ENCODE assay signal across 28 mouse cellular contexts in the genomic region with DNA sequence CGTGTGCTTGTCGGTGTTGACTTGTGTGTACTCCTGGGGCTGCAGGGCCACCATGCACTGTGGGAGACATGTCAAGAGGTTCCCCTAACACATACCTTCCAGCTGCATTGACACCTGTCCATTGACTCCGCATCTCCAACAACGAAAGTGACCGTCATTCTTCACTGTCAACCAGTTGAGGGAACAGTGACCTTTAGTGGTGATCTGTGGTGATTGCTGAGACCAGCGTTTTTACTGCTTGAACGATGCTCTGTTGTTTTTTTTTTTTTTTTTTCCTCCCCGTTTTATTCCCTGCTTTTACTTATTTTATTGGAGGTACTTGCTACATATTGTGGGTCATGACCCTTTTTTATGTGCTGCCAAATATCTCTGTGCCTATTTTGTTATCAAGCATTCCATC. TPM values are rescaled to one million over a fixed set of nuclear protein-coding genes. Genes with fewer than 3 reads are reported as not detected.
A peak's percentile ranks its signal among the peaks of the same experiment; 100 is the strongest.
DNase-seq lines count a peak whose midpoint lies in the region; ATAC-seq and TF ChIP-seq lines count a peak whose summit lies in the region.
"Had no signal": no experiment of that assay in that cellular context is flagged by ENCODE, and none has a peak within 500 bp of the region (broad histone marks: within the 10 kb centered on the region; RNA-seq: fewer than 3 reads in every experiment).

No protein-coding gene starts in this region.

- intact Hi-C loops in gastrocnemius, postnatal 36 days (cut with DNase I) = no loop called here

- ATAC-seq in hindbrain, postnatal 0 days = no peak
- no peak for ATAC-seq in hindbrain, embryonic 11.5 days (ENCODE audit: low FRiP score)
- no peak for ATAC-seq in midbrain, postnatal 0 days (ENCODE audit: low FRiP score)
- no peak for ATAC-seq in midbrain, embryonic 13.5 days
- ATAC-seq: activated CD4-positive, CD25-positive, alpha-beta regulatory T cell, adult 4 months; CD4-positive, CD25-positive, alpha-beta regulatory T cell, adult 4 months; forebrain, embryonic 13.5 days; forebrain, embryonic 15.5 days; Patski had no signal

- H3K9me3 ChIP-seq in hindbrain, postnatal 0 days (ENCODE audit: low read length) = no peaks in the 10 kb centered on the region
- H3K9me3 ChIP-seq in hindbrain, embryonic 11.5 days (ENCODE audit: control insufficient read depth, low read length) = no peaks in the 10 kb centered on the region
- no peaks in the 10 kb centered on the region for H3K9me3 ChIP-seq in midbrain, postnatal 0 days (ENCODE audit: low read length)
- H3K9me3 ChIP-seq in midbrain, embryonic 13.5 days = no peaks in the 10 kb centered on the region
- H3K9me3 ChIP-seq: embryonic facial prominence, embryonic 10.5 days; embryonic facial prominence, embryonic 12.5 days; forebrain, embryonic 13.5 days; forebrain, embryonic 15.5 days had no signal

- no peaks in the 10 kb centered on the region for H3K4me1 ChIP-seq in hindbrain, postnatal 0 days (ENCODE audit: insufficient read depth, low read length)
- H3K4me1 ChIP-seq in hindbrain, embryonic 11.5 days (replicated peaks; ENCODE audit: control insufficient read depth, insufficient read depth, low read length) = no peaks in the 10 kb centered on the region
- no peaks in the 10 kb centered on the region for H3K4me1 ChIP-seq in midbrain, postnatal 0 days (ENCODE audit: insufficient read depth, low read length)
- H3K4me1 ChIP-seq in midbrain, embryonic 13.5 days (replicated peaks) = no peaks in the 10 kb centered on the region
- H3K4me1 ChIP-seq: embryonic facial prominence, embryonic 10.5 days; embryonic facial prominence, embryonic 12.5 days; forebrain, embryonic 13.5 days; forebrain, embryonic 15.5 days had no signal

- peak; percentile 18; the same call in 1 of the 2 replicates for TF ChIP-seq CTCF in hindbrain, postnatal 0 days (IDR thresholded peaks at IDR 0.05; ENCODE audit: low read depth)
- TF ChIP-seq CTCF in midbrain, postnatal 0 days (IDR thresholded peaks at IDR 0.05) = peak; percentile 28

- no peaks in the 10 kb centered on the region for H3K36me3 ChIP-seq in hindbrain, postnatal 0 days (ENCODE audit: insufficient read depth, low read length)
- H3K36me3 ChIP-seq in hindbrain, embryonic 11.5 days (ENCODE audit: control insufficient read depth, insufficient read depth, low read length) = no peaks in the 10 kb centered on the region
- no peaks in the 10 kb centered on the region for H3K36me3 ChIP-seq in midbrain, postnatal 0 days (ENCODE audit: insufficient read depth, low read length)
- H3K36me3 ChIP-seq in midbrain, embryonic 13.5 days = no peaks in the 10 kb centered on the region
- no peaks in the 10 kb centered on the region for H3K36me3 ChIP-seq in splenic B cell, adult 2 months (ENCODE audit: control insufficient read depth, insufficient read depth, low read length, poor library complexity, severe bottlenecking)
- H3K36me3 ChIP-seq: embryonic facial prominence, embryonic 10.5 days; embryonic facial prominence, embryonic 12.5 days; forebrain, embryonic 15.5 days; G1E had no signal

- WGBS in hindbrain, postnatal 0 days = 78% methylated on average over 8 of the region's 8 CpGs
- 81% methylated on average over 8 of the region's 8 CpGs for WGBS in hindbrain, embryonic 11.5 days
- 87% methylated on average over 8 of the region's 8 CpGs for WGBS in midbrain, postnatal 0 days
- WGBS in midbrain, embryonic 13.5 days = 84% methylated on average over 8 of the region's 8 CpGs

- no peak overlapping the region for H3K4me3 ChIP-seq in hindbrain, postnatal 0 days (ENCODE audit: low read length)
- H3K4me3 ChIP-seq in hindbrain, embryonic 11.5 days (ENCODE audit: low read depth, low read length) = no peak overlapping the region
- H3K4me3 ChIP-seq in midbrain, postnatal 0 days (ENCODE audit: low read depth, low read length) = no peak overlapping the region
- no peak overlapping the region for H3K4me3 ChIP-seq in midbrain, embryonic 13.5 days (replicated peaks)
- H3K4me3 ChIP-seq: embryonic facial prominence, embryonic 10.5 days; embryonic facial prominence, embryonic 12.5 days; forebrain, embryonic 13.5 days; forebrain, embryonic 15.5 days had no signal

- H3K9ac ChIP-seq in hindbrain, postnatal 0 days (replicated peaks; ENCODE audit: low read length) = no peak overlapping the region
- H3K9ac ChIP-seq in hindbrain, embryonic 11.5 days (ENCODE audit: low read depth, low read length) = no peak overlapping the region
- no peak overlapping the region for H3K9ac ChIP-seq in midbrain, postnatal 0 days (replicated peaks; ENCODE audit: low read length, poor library complexity, severe bottlenecking)
- H3K9ac ChIP-seq in midbrain, embryonic 13.5 days (replicated peaks) = no peak overlapping the region
- H3K9ac ChIP-seq: embryonic facial prominence, embryonic 12.5 days; forebrain, embryonic 13.5 days; forebrain, embryonic 15.5 days had no signal

- no peaks in the 10 kb centered on the region for H3K27me3 ChIP-seq in hindbrain, postnatal 0 days (ENCODE audit: insufficient read depth, low read length)
- H3K27me3 ChIP-seq in hindbrain, embryonic 11.5 days (ENCODE audit: control insufficient read depth, insufficient read depth, low read length) = no peaks in the 10 kb centered on the region
- H3K27me3 ChIP-seq in midbrain, postnatal 0 days (ENCODE audit: insufficient read depth, low read length) = no peaks in the 10 kb centered on the region
- no peaks in the 10 kb centered on the region for H3K27me3 ChIP-seq in midbrain, embryonic 13.5 days
- H3K27me3 ChIP-seq in splenic B cell, adult 2 months (ENCODE audit: control insufficient read depth, insufficient read depth, low read length, poor library complexity, severe bottlenecking) = no peaks in the 10 kb centered on the region
- H3K27me3 ChIP-seq: embryonic facial prominence, embryonic 12.5 days; forebrain, embryonic 13.5 days; forebrain, embryonic 15.5 days; Patski had no signal

- DNase-seq in hindbrain, postnatal 0 days (ENCODE audit: low spot score) = no peak
- no peak for DNase-seq in hindbrain, embryonic 11.5 days (ENCODE audit: low spot score)
- no peak for DNase-seq in midbrain, postnatal 0 days (ENCODE audit: low spot score)
- DNase-seq in splenic B cell, adult 2 months (ENCODE audit: low read depth, low spot score) = peak; percentile 19
- no peak for DNase-seq in testis, postnatal 14 days (ENCODE audit: low spot score)
- DNase-seq in gastrocnemius, postnatal 36 days = no peak
- DNase-seq: adrenal gland, adult 8-10 months; adrenal gland, postnatal 14 days; adrenal gland, postnatal 36 days; B cell, adult 2 months; cerebellum, adult 11-12 months; cerebellum, adult 2 months; cerebellum, adult 9-10 months; cerebellum, postnatal 10 days; cerebellum, postnatal 25 days had no signal

- H3K4me2 ChIP-seq in hindbrain, postnatal 0 days (ENCODE audit: low read depth, low read length) = no peak overlapping the region
- no peak overlapping the region for H3K4me2 ChIP-seq in hindbrain, embryonic 11.5 days (replicated peaks; ENCODE audit: low read depth, low read length)
- no peak overlapping the region for H3K4me2 ChIP-seq in midbrain, postnatal 0 days (ENCODE audit: low read depth, low read length, poor library complexity, severe bottlenecking)
- H3K4me2 ChIP-seq in midbrain, embryonic 13.5 days (replicated peaks) = no peak overlapping the region
- H3K4me2 ChIP-seq: embryonic facial prominence, embryonic 12.5 days; forebrain, embryonic 13.5 days; forebrain, embryonic 15.5 days had no signal

- no peak overlapping the region for H3K27ac ChIP-seq in hindbrain, postnatal 0 days
- no peak overlapping the region for H3K27ac ChIP-seq in hindbrain, embryonic 11.5 days (ENCODE audit: low read depth, low read length)
- no peak overlapping the region for H3K27ac ChIP-seq in midbrain, postnatal 0 days (ENCODE audit: low read depth, low read length)
- H3K27ac ChIP-seq in midbrain, embryonic 13.5 days = no peak overlapping the region
- H3K27ac ChIP-seq: embryonic facial prominence, embryonic 10.5 days; embryonic facial prominence, embryonic 12.5 days; forebrain, embryonic 13.5 days; forebrain, embryonic 15.5 days had no signal

RNA-seq across cellular contexts. Expression of gene AL607142.1, which starts 7.3 kb away (rescaled TPM):
- not detected in 2 replicates for total RNA-seq in hindbrain, postnatal 0 days (2014; rRNA removed)
- not detected in 2 replicates for polyA plus RNA-seq in hindbrain, postnatal 0 days (2015; fragmentation: Nextera tagmentation; extraction: Ambion mirVana)
- polyA plus RNA-seq in hindbrain, embryonic 11.5 days (2014; fragmentation: Nextera tagmentation; extraction: Ambion mirVana) = not detected in 2 replicates
- total RNA-seq in midbrain, postnatal 0 days (2014; rRNA removed) = not detected in 2 replicates
- not detected in 2 replicates for polyA plus RNA-seq in midbrain, postnatal 0 days (2015; fragmentation: Nextera tagmentation; extraction: Ambion mirVana)
- not detected in 2 replicates for polyA plus RNA-seq in midbrain, embryonic 13.5 days (2015; fragmentation: Nextera tagmentation; extraction: Ambion mirVana)
- not detected for total RNA-seq in gastrocnemius, postnatal 36 days (2021)
- total RNA-seq: adrenal gland, adult 18-20 months; adrenal gland, adult 8-10 months; adrenal gland, postnatal 14 days; adrenal gland, postnatal 36 days; G1E had no signal
- polyA plus RNA-seq: activated CD4-positive, CD25-positive, alpha-beta regulatory T cell, adult 4 months; CD4-positive, CD25-positive, alpha-beta regulatory T cell, adult 4 months; cerebellum, adult 2 months; cortical plate, adult 2 months; embryonic facial prominence, embryonic 10.5 days; embryonic facial prominence, embryonic 12.5 days; embryonic facial prominence, embryonic 14.5 days; forebrain, embryonic 11.5 days; forebrain, embryonic 13.5 days; forebrain, embryonic 15.5 days; G1E; Patski had no signal
